23 mouse cellular contexts compared by ENCODE assay signal in the genomic region with DNA sequence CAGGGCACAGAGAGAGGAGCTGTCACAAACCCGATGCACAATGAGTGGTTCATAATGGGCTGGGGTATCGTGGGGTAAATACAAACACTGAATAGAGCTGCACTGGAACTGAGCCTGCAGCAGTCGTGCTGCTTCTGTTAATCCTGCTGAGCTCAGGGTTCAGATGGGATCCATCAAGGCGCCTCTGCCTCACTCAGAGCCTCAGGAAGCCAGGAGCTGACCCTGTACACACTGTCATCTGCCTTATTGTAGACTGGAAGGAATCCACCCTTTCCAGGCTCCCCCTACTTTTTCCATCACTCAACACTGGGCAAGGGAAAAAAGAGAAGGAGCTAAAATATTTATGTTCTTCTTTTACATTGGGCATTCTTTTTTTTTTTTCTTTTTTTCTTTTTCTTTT.
"Had no signal": no experiment of that assay in that cellular context is flagged by ENCODE, and none has a peak within 500 bp of the region (broad histone marks: within the 10 kb centered on the region; RNA-seq: fewer than 3 reads in every experiment).

No protein-coding gene starts in this region.

- H3K4me3 ChIP-seq: limb, embryonic 12.5 days; limb, embryonic 15.5 days; megakaryocyte, embryonic 14.5 days; midbrain, embryonic 12.5 days; midbrain, embryonic 15.5 days; neural tube, embryonic 12.5 days; neural tube, embryonic 15.5 days had no signal

- DNase-seq: kidney, adult 18-20 months; kidney, adult 9 months; kidney, postnatal 14 days; kidney, postnatal 4 days; left cerebral cortex, postnatal 4 days; liver, postnatal 0 days; right cerebral cortex, adult 18-20 months; right cerebral cortex, postnatal 14 days; right cerebral cortex, postnatal 4 days; thymus, adult 2 months; thymus, postnatal 14 days; thymus, postnatal 4 days had no signal

- H3K36me3 ChIP-seq: limb, embryonic 12.5 days; limb, embryonic 15.5 days; midbrain, embryonic 12.5 days; midbrain, embryonic 15.5 days; neural tube, embryonic 12.5 days; neural tube, embryonic 15.5 days had no signal

- H3K9me3 ChIP-seq: limb, embryonic 12.5 days; limb, embryonic 15.5 days; megakaryocyte, embryonic 14.5 days; midbrain, embryonic 12.5 days; midbrain, embryonic 15.5 days; neural tube, embryonic 12.5 days; neural tube, embryonic 15.5 days had no signal

- H3K9ac ChIP-seq: limb, embryonic 12.5 days; limb, embryonic 15.5 days; liver, embryonic 14.5 days; liver, postnatal 0 days; midbrain, embryonic 12.5 days; midbrain, embryonic 15.5 days; neural tube, embryonic 12.5 days; neural tube, embryonic 15.5 days had no signal

- ATAC-seq: intestine, embryonic 16.5 days; liver, postnatal 0 days; midbrain, embryonic 15.5 days had no signal

- H3K27ac ChIP-seq: limb, embryonic 12.5 days; limb, embryonic 15.5 days; liver, embryonic 14.5 days; midbrain, embryonic 12.5 days; midbrain, embryonic 15.5 days; neural tube, embryonic 12.5 days; neural tube, embryonic 15.5 days; stomach, postnatal 0 days had no signal

- H3K4me2 ChIP-seq: limb, embryonic 12.5 days; limb, embryonic 15.5 days; liver, embryonic 11.5 days; midbrain, embryonic 12.5 days; midbrain, embryonic 15.5 days; neural tube, embryonic 12.5 days; neural tube, embryonic 15.5 days had no signal

- H3K27me3 ChIP-seq: limb, embryonic 12.5 days; limb, embryonic 15.5 days; midbrain, embryonic 12.5 days; midbrain, embryonic 15.5 days; neural tube, embryonic 12.5 days; neural tube, embryonic 15.5 days had no signal
